Mouse (Mus musculus): Measurements from ENCODE around the gene Plbd2. TPM values are rescaled to one million over a fixed set of nuclear protein-coding genes. Genes with fewer than 3 reads are reported as not detected.

The Plbd2 gene
- polyA plus RNA-seq, 1 experiment from 2014 or later, result 44.1 TPM

DNA sequence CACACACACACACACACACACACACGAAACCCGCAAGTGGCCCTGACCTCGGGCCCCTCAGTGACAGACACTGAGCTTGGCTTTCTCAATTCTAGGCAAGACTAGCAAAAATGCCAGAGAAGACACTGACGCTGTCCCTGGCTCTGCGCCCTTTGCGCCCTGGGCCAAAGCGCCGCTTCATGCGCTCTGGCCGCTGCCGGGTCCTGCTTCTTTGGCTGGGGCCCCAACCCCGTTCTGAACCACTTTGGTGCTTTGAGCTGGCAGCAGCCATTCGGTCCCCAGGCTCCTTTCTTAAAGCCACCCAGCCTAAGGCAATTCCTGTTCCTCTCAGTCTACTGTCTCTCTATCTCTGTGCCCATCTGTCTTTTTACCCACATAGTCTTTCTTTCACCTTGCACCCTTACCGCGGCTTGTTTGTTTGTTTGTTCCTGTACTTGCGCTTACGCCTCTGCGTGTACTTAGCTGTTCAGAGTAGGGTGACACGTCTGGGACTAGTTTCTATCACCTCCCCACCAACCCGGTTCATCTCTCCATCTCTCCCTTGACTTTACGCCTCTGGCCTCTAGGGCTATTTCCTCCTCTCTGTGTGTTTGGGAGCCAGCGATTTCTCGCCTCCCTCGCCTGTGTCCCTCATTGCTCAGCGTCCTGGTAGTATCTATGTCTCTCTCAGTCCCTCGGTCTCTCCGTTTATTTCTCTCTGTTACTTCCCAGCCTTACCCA lies 64.3 kb downstream of the Plbd2 start:
- no peak overlapping the region for H3K9ac ChIP-seq (ENCODE audit: low read length)
- no peaks in the 10 kb centered on the region for H3K9me3 ChIP-seq (replicated peaks; ENCODE audit: control insufficient read depth, low read length)
- H3K4me2 ChIP-seq (ENCODE audit: low read depth, low read length), result no peak overlapping the region
- no peak for ATAC-seq (replicated peaks; ENCODE audit: extremely low read depth, insufficient read depth, low FRiP score)
- H3K4me1 ChIP-seq (ENCODE audit: control insufficient read depth, insufficient read depth, low read length), result peaks cover 7% of the 10 kb centered on the region
- H3K27me3 ChIP-seq (ENCODE audit: control insufficient read depth, insufficient read depth, low read length), result peaks cover 82% of the 10 kb centered on the region
- H3K36me3 ChIP-seq (ENCODE audit: control insufficient read depth, insufficient read depth), result no peaks in the 10 kb centered on the region
- no peak overlapping the region for H3K4me3 ChIP-seq (ENCODE audit: low read length)
- no peak overlapping the region for H3K27ac ChIP-seq (ENCODE audit: low read length)
- WGBS, result 2% methylated on average over 27 of the region's 27 CpGs

DNA sequence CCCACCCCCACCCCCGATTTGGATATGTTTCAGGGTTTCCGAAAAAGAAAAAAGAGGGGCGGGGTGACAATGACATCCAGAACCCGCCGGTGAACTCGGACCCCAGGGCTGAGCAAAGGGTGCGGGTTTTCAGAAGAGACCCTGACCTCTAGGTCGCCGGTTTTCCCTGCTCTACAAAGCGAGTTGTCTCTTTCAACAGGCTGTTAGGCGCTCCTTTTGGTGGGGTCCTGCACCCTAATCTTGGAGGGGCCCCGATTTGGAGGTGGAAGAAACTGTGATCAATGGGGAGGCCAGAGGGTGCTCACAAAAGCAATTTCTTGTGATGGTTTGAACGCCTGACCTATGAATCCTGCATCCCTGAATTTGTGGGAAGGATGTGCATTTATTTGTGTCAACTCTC lies 65.0 kb downstream of the Plbd2 start:
- Histone ChIP-seq H3K4me1 (ENCODE audit: control insufficient read depth, insufficient read depth, low read length) (peaks cover 7% of the 10 kb centered on the region), H3K4me3 (ENCODE audit: low read length) (no peak overlapping the region), H3K4me2 (ENCODE audit: low read depth, low read length) (no peak overlapping the region), H3K9ac (ENCODE audit: low read length) (no peak overlapping the region), H3K36me3 (ENCODE audit: control insufficient read depth, insufficient read depth) (no peaks in the 10 kb centered on the region), H3K27me3 (ENCODE audit: control insufficient read depth, insufficient read depth, low read length) (peaks cover 88% of the 10 kb centered on the region), H3K27ac (ENCODE audit: low read length) (no peak overlapping the region), H3K9me3 (replicated peaks; ENCODE audit: control insufficient read depth, low read length) (no peaks in the 10 kb centered on the region)
- no peak for ATAC-seq (replicated peaks; ENCODE audit: extremely low read depth, insufficient read depth, low FRiP score)
- WGBS, result 2% methylated on average over 13 of the region's 13 CpGs

DNA sequence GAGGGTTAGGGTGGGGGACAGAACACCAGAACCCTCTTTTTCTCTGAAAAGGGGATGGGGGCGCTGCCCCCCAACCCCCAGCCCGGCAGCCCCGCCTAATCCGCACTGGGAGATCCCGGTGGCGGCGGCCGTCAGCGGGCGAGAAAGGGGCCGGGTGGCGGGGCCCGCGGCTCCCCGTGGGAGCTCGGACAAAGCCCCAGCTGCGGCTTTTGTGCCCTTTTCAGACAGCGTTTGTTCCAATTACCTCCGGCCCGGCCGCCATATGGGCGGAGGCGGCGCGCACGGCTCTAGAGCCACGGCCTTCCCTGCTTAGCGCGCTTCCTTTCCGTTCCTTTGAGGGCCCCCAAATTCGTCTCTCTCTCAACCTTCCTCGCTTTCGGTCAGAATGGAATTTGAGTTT lies 65.4 kb downstream of the Plbd2 start:
- H3K4me3 ChIP-seq (ENCODE audit: low read length), result peak overlapping the region; percentile 29
- WGBS, result 0% methylated on average over 33 of the region's 33 CpGs
- peak overlapping the region; percentile 34; the same call in 1 of the 2 replicates for H3K4me2 ChIP-seq (ENCODE audit: low read depth, low read length)
- no peaks in the 10 kb centered on the region for H3K36me3 ChIP-seq (ENCODE audit: control insufficient read depth, insufficient read depth)
- ATAC-seq (replicated peaks; ENCODE audit: extremely low read depth, insufficient read depth, low FRiP score), result no peak
- H3K9ac ChIP-seq (ENCODE audit: low read length), result no peak overlapping the region
- H3K9me3 ChIP-seq (replicated peaks; ENCODE audit: control insufficient read depth, low read length), result no peaks in the 10 kb centered on the region
- no peak overlapping the region for H3K27ac ChIP-seq (ENCODE audit: low read length)
- peaks cover 90% of the 10 kb centered on the region for H3K27me3 ChIP-seq (ENCODE audit: control insufficient read depth, insufficient read depth, low read length)
- peaks cover 7% of the 10 kb centered on the region for H3K4me1 ChIP-seq (ENCODE audit: control insufficient read depth, insufficient read depth, low read length)

DNA sequence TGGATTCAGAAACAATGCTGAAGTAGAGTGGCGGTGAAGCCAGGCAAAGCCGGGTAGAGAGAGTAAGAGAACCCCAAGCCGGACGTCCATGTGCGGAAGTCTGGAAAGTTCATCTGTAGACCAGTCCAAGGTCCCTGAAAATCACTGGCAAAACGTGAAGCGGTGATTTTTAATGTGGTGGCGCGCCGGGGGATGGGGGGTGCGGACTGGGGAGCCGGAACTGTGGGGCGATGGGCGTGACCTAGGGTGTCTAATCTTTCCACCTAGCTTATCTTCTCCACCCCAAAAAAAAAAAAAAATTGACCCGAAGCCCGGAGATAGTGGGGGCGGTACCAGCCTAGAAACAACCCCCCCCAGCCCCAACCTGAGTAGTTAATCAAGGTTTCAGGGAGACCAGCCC lies 65.9 kb downstream of the Plbd2 start:
- Histone ChIP-seq H3K4me3 (ENCODE audit: low read length) (no peak overlapping the region), H3K4me1 (ENCODE audit: control insufficient read depth, insufficient read depth, low read length) (peaks cover 7% of the 10 kb centered on the region), H3K9ac (ENCODE audit: low read length) (no peak overlapping the region), H3K36me3 (ENCODE audit: control insufficient read depth, insufficient read depth) (no peaks in the 10 kb centered on the region), H3K27me3 (ENCODE audit: control insufficient read depth, insufficient read depth, low read length) (peaks cover 90% of the 10 kb centered on the region), H3K4me2 (ENCODE audit: low read depth, low read length) (no peak overlapping the region), H3K9me3 (replicated peaks; ENCODE audit: control insufficient read depth, low read length) (no peaks in the 10 kb centered on the region), H3K27ac (ENCODE audit: low read length) (no peak overlapping the region)
- no peak for ATAC-seq (replicated peaks; ENCODE audit: extremely low read depth, insufficient read depth, low FRiP score)
- 2% methylated on average over 17 of the region's 17 CpGs for WGBS

DNA sequence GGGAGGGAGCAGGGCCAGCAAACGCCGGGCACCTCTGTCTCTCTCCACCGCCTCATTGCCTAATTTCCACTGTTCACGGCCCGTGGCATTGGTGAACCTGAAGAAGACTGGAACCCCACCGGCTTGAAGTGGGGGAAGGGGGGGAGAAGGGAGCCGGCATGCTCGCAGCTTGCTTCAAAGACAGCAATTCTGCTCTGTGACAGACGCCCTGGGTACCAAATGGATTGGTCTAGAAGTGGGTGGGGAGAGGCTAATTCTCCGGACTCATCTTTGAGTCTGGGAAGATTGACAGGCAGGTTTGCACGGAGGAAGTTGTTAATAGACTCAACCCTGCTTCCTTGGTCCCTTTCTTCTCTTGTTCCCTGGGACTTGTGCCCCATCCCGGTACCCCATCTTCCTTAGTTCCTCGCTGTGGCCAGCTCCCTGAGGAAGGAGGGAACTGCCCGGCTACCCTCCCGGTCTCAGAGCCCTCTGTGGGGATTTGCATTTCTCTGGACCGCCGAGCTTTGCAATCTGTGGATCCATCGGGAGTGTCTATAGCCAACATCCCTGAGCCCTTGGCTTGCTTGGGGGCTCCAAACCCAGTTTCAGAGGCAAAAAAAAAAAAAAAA lies 66.4 kb downstream of the Plbd2 start:
- H3K36me3 ChIP-seq (ENCODE audit: control insufficient read depth, insufficient read depth), result no peaks in the 10 kb centered on the region
- H3K9me3 ChIP-seq (replicated peaks; ENCODE audit: control insufficient read depth, low read length), result no peaks in the 10 kb centered on the region
- no peak overlapping the region for H3K4me3 ChIP-seq (ENCODE audit: low read length)
- no peak overlapping the region for H3K9ac ChIP-seq (ENCODE audit: low read length)
- H3K4me1 ChIP-seq (ENCODE audit: control insufficient read depth, insufficient read depth, low read length), result peaks cover 7% of the 10 kb centered on the region
- H3K27ac ChIP-seq (ENCODE audit: low read length), result no peak overlapping the region
- H3K4me2 ChIP-seq (ENCODE audit: low read depth, low read length), result no peak overlapping the region
- ATAC-seq (replicated peaks; ENCODE audit: extremely low read depth, insufficient read depth, low FRiP score), result no peak
- H3K27me3 ChIP-seq (ENCODE audit: control insufficient read depth, insufficient read depth, low read length), result peaks cover 91% of the 10 kb centered on the region
- WGBS, result under 1% methylated on average over 18 of the region's 18 CpGs

DNA sequence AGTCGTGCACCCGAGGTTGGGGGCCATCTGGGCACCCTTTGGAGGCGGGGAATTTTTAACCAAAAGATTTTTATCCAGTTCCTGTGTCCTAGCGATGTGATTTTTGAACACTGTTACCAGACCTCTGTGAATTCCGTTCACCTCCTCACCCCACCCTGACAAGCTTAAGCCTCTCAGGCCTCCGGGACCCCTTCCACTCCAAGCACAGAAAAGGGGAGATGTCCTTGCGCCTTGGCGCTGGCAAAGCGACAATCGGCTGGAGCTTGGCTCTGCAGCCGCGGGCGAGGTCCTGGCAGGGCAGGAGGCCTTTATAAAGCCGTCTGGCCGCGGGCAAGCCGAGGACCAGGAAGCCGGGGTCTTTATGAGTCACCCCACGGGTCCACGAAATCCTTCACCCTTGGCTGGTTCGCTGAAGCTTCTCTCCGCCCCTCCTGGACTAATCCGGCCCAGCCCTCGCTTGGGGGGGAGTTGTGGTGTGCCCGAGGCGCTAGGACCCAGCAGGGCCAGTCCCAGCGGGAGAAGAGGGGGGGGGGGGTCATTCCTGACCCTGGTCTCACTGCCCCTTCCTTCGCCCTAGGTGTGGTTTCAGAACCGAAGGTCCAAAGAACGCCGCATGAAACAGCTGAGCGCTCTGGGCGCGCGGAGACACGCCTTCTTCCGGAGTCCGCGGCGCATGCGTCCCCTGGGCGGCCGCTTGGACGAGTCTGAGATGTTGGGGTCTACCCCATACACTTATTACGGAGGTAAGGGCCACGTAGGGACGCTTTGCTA lies 67.5 kb downstream of the Plbd2 start:
- peaks cover 97% of the 10 kb centered on the region for H3K27me3 ChIP-seq (ENCODE audit: control insufficient read depth, insufficient read depth, low read length)
- H3K27ac ChIP-seq (ENCODE audit: low read length), result no peak overlapping the region
- ATAC-seq (replicated peaks; ENCODE audit: extremely low read depth, insufficient read depth, low FRiP score), result no peak
- under 1% methylated on average over 46 of the region's 47 CpGs for WGBS
- peak overlapping the region; percentile 49 for H3K4me3 ChIP-seq (ENCODE audit: low read length)
- H3K9me3 ChIP-seq (replicated peaks; ENCODE audit: control insufficient read depth, low read length), result no peaks in the 10 kb centered on the region
- H3K36me3 ChIP-seq (ENCODE audit: control insufficient read depth, insufficient read depth), result no peaks in the 10 kb centered on the region
- peaks cover 7% of the 10 kb centered on the region for H3K4me1 ChIP-seq (ENCODE audit: control insufficient read depth, insufficient read depth, low read length)
- peak overlapping the region; percentile 0; the same call in 1 of the 2 replicates for H3K9ac ChIP-seq (ENCODE audit: low read length)
- peak overlapping the region; percentile 61 for H3K4me2 ChIP-seq (ENCODE audit: low read depth, low read length)

DNA sequence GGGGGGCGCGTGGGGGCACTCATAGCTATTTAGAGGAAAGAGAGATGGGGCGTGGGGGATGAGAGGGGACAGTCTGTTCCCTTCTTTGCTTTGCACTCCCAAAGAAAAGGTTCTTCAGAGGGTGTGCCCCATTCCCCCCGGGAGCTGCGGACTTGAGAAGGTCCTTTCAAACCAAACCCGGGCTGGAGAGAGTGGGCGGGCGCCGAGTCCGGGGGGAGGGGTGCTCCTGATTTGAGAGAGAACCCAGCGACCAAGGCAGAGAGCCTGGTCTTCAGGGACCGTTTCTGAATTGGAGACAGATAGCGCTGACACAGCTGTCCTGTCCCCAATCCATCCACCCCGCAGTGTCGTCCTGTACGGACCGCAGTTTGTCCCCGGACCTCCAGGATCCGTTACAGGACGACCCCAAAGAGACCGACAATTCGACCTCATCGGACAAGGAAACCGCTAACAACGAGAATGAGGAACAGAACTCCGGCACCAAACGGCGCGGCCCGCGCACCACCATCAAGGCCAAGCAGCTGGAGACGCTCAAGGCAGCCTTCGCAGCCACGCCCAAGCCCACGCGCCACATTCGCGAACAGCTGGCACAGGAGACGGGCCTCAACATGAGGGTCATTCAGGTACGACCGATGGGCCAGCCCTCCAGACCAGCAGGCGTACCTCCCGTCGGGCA lies 68.3 kb downstream of the Plbd2 start:
- no peak overlapping the region for H3K9ac ChIP-seq (ENCODE audit: low read length)
- ATAC-seq (replicated peaks; ENCODE audit: extremely low read depth, insufficient read depth, low FRiP score), result no peak
- no peaks in the 10 kb centered on the region for H3K9me3 ChIP-seq (replicated peaks; ENCODE audit: control insufficient read depth, low read length)
- H3K36me3 ChIP-seq (ENCODE audit: control insufficient read depth, insufficient read depth), result no peaks in the 10 kb centered on the region
- peaks cover 97% of the 10 kb centered on the region for H3K27me3 ChIP-seq (ENCODE audit: control insufficient read depth, insufficient read depth, low read length)
- no peak overlapping the region for H3K27ac ChIP-seq (ENCODE audit: low read length)
- H3K4me1 ChIP-seq (ENCODE audit: control insufficient read depth, insufficient read depth, low read length), result peaks cover 5% of the 10 kb centered on the region
- H3K4me3 ChIP-seq (ENCODE audit: low read length), result no peak overlapping the region
- WGBS, result under 1% methylated on average over 44 of the region's 44 CpGs
- no peak overlapping the region for H3K4me2 ChIP-seq (ENCODE audit: low read depth, low read length)

DNA sequence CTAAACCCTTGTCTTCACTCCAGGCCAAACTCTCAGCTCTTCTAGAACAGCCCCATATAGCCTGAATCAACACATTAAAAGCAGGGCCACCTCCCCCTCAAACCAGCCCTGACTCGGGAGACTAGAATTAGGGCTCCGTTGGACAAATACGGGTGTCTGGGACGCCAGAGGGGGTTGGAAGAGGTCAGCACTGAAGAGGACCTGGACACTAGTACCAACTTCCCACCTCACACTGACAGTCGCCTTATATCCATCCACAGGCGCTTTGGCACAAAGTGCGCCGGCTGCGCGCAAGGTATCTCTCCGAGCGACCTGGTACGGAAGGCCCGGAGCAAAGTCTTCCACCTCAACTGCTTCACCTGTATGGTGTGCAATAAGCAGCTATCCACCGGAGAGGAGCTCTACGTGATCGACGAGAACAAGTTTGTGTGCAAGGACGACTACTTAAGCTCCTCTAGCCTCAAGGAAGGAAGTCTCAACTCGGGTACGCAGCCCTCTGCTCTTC lies 69.1 kb downstream of the Plbd2 start:
- Histone ChIP-seq H3K27me3 (ENCODE audit: control insufficient read depth, insufficient read depth, low read length) (peaks cover 97% of the 10 kb centered on the region), H3K4me3 (ENCODE audit: low read length) (no peak overlapping the region), H3K9me3 (replicated peaks; ENCODE audit: control insufficient read depth, low read length) (no peaks in the 10 kb centered on the region), H3K36me3 (ENCODE audit: control insufficient read depth, insufficient read depth) (no peaks in the 10 kb centered on the region), H3K9ac (ENCODE audit: low read length) (no peak overlapping the region), H3K4me1 (ENCODE audit: control insufficient read depth, insufficient read depth, low read length) (no peaks in the 10 kb centered on the region), H3K27ac (ENCODE audit: low read length) (no peak overlapping the region), H3K4me2 (ENCODE audit: low read depth, low read length) (no peak overlapping the region)
- WGBS, result 3% methylated on average over 21 of the region's 21 CpGs
- ATAC-seq (replicated peaks; ENCODE audit: extremely low read depth, insufficient read depth, low FRiP score), result no peak
